Mouse (Mus musculus) MEL (cell line): ENCODE measurements around the gene Cpox. TPM values are rescaled to one million over a fixed set of nuclear protein-coding genes. Genes with fewer than 3 reads are reported as not detected.

Source experiments
- DNase-seq: peaks from one replicate; pipeline ENCODE4 v3.0.0; 2011; ENCODE audit warnings: low read depth, low spot score
- H3K27ac ChIP-seq: 2 replicates; pipeline ENCODE4 v1.5.1; 2012; ENCODE audit warnings: low read depth, mild to moderate bottlenecking, control low read depth, low read length, moderate library complexity; ENCODE audit not compliant: control insufficient read depth
- H3K27me3 ChIP-seq, 2 experiments: fragments of 150-350 bp in 1 of 2; sonication (generic) in 1 of 2; 2 replicates each; pipeline ENCODE4 v1.6.1; 2012; ENCODE audit warnings: low read length in 2 of 2, mild to moderate bottlenecking in 2 of 2, improper control_type of control experiment in 1 of 2, moderate library complexity in 1 of 2; ENCODE audit not compliant: insufficient read depth in 2 of 2, control insufficient read depth in 1 of 2
- H3K36me3 ChIP-seq, 2 experiments: 2 replicates each; pipeline ENCODE4 v1.6.1; 2012 to 2014; ENCODE audit warnings: low read length in 2 of 2, improper control_type of control experiment in 1 of 2, inconsistent platforms in 1 of 2, mild to moderate bottlenecking in 1 of 2; ENCODE audit not compliant: insufficient read depth in 2 of 2, control insufficient read depth in 1 of 2
- H3K4me1 ChIP-seq, 2 experiments: fragments of 150-350 bp in 1 of 2; sonication (generic) in 1 of 2; 2 replicates each; pipeline ENCODE4 v1.6.1; 2012; ENCODE audit warnings: low read length in 2 of 2, improper control_type of control experiment in 1 of 2, mild to moderate bottlenecking in 1 of 2; ENCODE audit not compliant: insufficient read depth in 2 of 2, control insufficient read depth in 1 of 2
- H3K4me3 ChIP-seq, 2 experiments: fragments of 150-350 bp in 1 of 2; sonication (generic) in 1 of 2; 2 replicates each; pipeline ENCODE4 v1.5.1; 2012; ENCODE audit warnings: low read depth in 2 of 2, low read length in 2 of 2, mild to moderate bottlenecking in 2 of 2, moderate library complexity in 2 of 2, control low read depth in 1 of 2, improper control_type of control experiment in 1 of 2; ENCODE audit not compliant: control insufficient read depth in 1 of 2, insufficient read depth in 1 of 2
- H3K79me2 ChIP-seq: 2 replicates; pipeline ENCODE4 v1.6.1; 2012; ENCODE audit warnings: mild to moderate bottlenecking, low read length, moderate library complexity; ENCODE audit not compliant: control insufficient read depth, poor library complexity, insufficient read depth
- H3K9ac ChIP-seq: 2 replicates; pipeline ENCODE4 v1.6.1; 2012; ENCODE audit warnings: low read depth, mild to moderate bottlenecking, control low read depth, low read length, moderate library complexity; ENCODE audit not compliant: control insufficient read depth, poor library complexity, severe bottlenecking
- H3K9me3 ChIP-seq: fragments of 150-350 bp; sonication (generic); replicated peaks from 2 replicates; pipeline ENCODE4 v1.6.1; 2012; ENCODE audit warnings: mild to moderate bottlenecking, low read length, improper control_type of control experiment, moderate library complexity; ENCODE audit not compliant: insufficient read depth
- CHD2 ChIP-seq: IDR thresholded peaks from 2 replicates; pipeline ENCODE4 v1.6.1; 2011; ENCODE audit warnings: low read length, improper control_type of control experiment
- E2F4 ChIP-seq: IDR thresholded peaks from 2 replicates; pipeline ENCODE4 v1.6.1; 2011; ENCODE audit warnings: low read depth, low read length, improper control_type of control experiment, borderline replicate concordance
- ELF1 ChIP-seq: IDR thresholded peaks from 2 replicates; pipeline ENCODE4 v1.6.1; 2014; ENCODE audit warnings: low read depth, mild to moderate bottlenecking, inconsistent platforms, low read length, improper control_type of control experiment, moderate library complexity
- EP300 ChIP-seq, 2 experiments: IDR thresholded peaks; 2 replicates each; pipeline ENCODE4 v1.6.1; 2011; ENCODE audit warnings: improper control_type of control experiment in 2 of 2, low read length in 2 of 2, low read depth in 1 of 2, mild to moderate bottlenecking in 1 of 2
- GABPA ChIP-seq: IDR thresholded peaks from 2 replicates; pipeline ENCODE4 v1.6.1; 2012; ENCODE audit warnings: low read depth, mild to moderate bottlenecking, inconsistent platforms, low read length, improper control_type of control experiment, moderate library complexity
- HCFC1 ChIP-seq: IDR thresholded peaks from 2 replicates; pipeline ENCODE4 v1.6.1; 2012; ENCODE audit warnings: low read depth, mild to moderate bottlenecking, inconsistent platforms, low read length, improper control_type of control experiment, moderate library complexity
- MAX ChIP-seq: IDR thresholded peaks from 2 replicates; pipeline ENCODE4 v1.6.1; 2011; ENCODE audit warnings: low read length, improper control_type of control experiment
- MXI1 ChIP-seq: IDR thresholded peaks from 2 replicates; pipeline ENCODE4 v1.6.1; 2011; ENCODE audit warnings: mild to moderate bottlenecking, low read depth, low read length, improper control_type of control experiment
- MYB ChIP-seq: IDR thresholded peaks from 2 replicates; pipeline ENCODE4 v1.6.1; 2011; ENCODE audit warnings: mild to moderate bottlenecking, low read depth, low read length, improper control_type of control experiment
- NELFE ChIP-seq: IDR thresholded peaks from 2 replicates; pipeline ENCODE4 v1.6.1; 2011; ENCODE audit warnings: low read depth, low read length, improper control_type of control experiment
- NRF1 ChIP-seq: IDR thresholded peaks from 2 replicates; pipeline ENCODE4 v1.6.1; 2014; ENCODE audit warnings: low read depth, mild to moderate bottlenecking, inconsistent platforms, low read length, improper control_type of control experiment, moderate library complexity; ENCODE audit not compliant: poor library complexity, insufficient read depth, severe bottlenecking
- POLR2A ChIP-seq, 2 experiments: IDR thresholded peaks; 2 replicates each; pipeline ENCODE4 v1.6.1; 2011 to 2012; ENCODE audit warnings: low read length in 2 of 2, mild to moderate bottlenecking in 2 of 2, control low read depth in 1 of 2, improper control_type of control experiment in 1 of 2, low read depth in 1 of 2, moderate library complexity in 1 of 2; ENCODE audit not compliant: control insufficient read depth in 1 of 2, insufficient read depth in 1 of 2, poor library complexity in 1 of 2
- RAD21 ChIP-seq: IDR thresholded peaks from 2 replicates; pipeline ENCODE4 v1.6.1; 2011; ENCODE audit warnings: mild to moderate bottlenecking, low read depth, low read length, improper control_type of control experiment
- TAL1 ChIP-seq: IDR thresholded peaks from 2 replicates; pipeline ENCODE4 v1.6.1; 2012; ENCODE audit warnings: mild to moderate bottlenecking, inconsistent platforms, low read length, moderate library complexity, mixed read lengths
- TBP ChIP-seq: IDR thresholded peaks from 2 replicates; pipeline ENCODE4 v1.8.0; 2011; ENCODE audit warnings: low read depth, low read length, improper control_type of control experiment
- USF2 ChIP-seq, 2 experiments: IDR thresholded peaks; 2 replicates each; pipeline ENCODE4 v1.6.1; 2011 to 2012; ENCODE audit warnings: improper control_type of control experiment in 2 of 2, low read length in 2 of 2, borderline replicate concordance in 1 of 2, inconsistent platforms in 1 of 2, low read depth in 1 of 2, mild to moderate bottlenecking in 1 of 2; ENCODE audit not compliant: insufficient read depth in 1 of 2
- ZKSCAN1 ChIP-seq: IDR thresholded peaks from 2 replicates; pipeline ENCODE4 v1.6.1; 2012; ENCODE audit warnings: low read depth, mild to moderate bottlenecking, inconsistent platforms, low read length, improper control_type of control experiment, moderate library complexity
- ZMIZ1 ChIP-seq: IDR thresholded peaks from 2 replicates; pipeline ENCODE4 v1.6.1; 2012; ENCODE audit warnings: low read depth, mild to moderate bottlenecking, inconsistent platforms, low read length, improper control_type of control experiment, moderate library complexity
- polyA plus RNA-seq, 2 experiments: library from polyadenylated mRNA; stranded (reverse) in 1 of 2; unstranded in 1 of 2; fragments of >175 nt in 1 of 2; fragments of >200 nt in 1 of 2; gene quantifications; 2 replicates each; pipeline versions ENCODE4 v1.2.1 to v1.2.4; 2012; ENCODE audit warnings: low replicate concordance in 2 of 2, low read depth in 1 of 2; ENCODE audit not compliant: insufficient read length in 2 of 2, insufficient read depth in 1 of 2, missing spikeins in 1 of 2
- total RNA-seq: library from RNA; depleted of rRNA; stranded (reverse); fragments of 300-350 nt; gene quantifications from 2 replicates; pipeline ENCODE4 v1.2.3, GENCODE M21; 2012

Cpox gene
- total and polyA plus RNA-seq, 3 experiments: 110 to 421 (median 159) TPM

DNA sequence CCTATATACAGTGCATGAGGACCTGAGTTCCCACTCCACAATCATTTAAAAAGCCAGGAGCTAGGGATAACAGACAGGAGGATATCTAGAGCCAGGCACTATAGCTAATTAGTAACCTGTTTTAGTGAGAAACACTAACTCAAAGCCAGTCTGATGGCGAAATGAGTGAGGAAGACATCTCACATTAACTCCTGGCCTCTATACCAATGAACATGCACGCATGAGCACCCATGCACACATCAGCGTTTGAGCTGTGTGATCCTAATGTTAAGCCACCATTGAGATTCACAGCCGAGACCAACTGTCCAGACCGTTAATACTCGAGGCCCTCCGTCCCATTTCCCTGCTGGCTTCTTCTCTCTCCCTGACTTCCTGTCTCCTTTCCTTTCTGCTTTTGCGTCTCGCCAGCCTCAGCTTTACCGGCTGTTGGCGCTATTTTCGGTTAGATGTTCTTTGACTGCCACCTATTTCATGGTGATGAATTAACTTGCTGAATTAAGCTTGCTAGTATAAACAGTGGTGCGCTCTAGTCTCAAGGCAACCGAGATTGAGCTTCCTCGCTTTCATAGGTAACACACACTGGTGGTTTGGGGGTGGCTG, 3.8 kb downstream of the Cpox start:
- no peak overlapping the region for H3K9ac ChIP-seq
- peaks cover 29 to 46% of the 10 kb centered on the region in 2 experiments for H3K36me3 ChIP-seq
- no peaks in the 10 kb centered on the region for H3K9me3 ChIP-seq
- no peak for DNase-seq
- peaks cover 8 to 11% of the 10 kb centered on the region in 2 experiments for H3K4me1 ChIP-seq
- TF ChIP-seq RAD21 (no peak), NRF1 (no peak), E2F4 (no peak), ZMIZ1 (no peak), MXI1 (no peak), POLR2A (IDR thresholded peaks at IDR 0.05; ENCODE audit: control insufficient read depth in 1 of 2, insufficient read depth in 1 of 2, low read depth in 1 of 2, low read length in 2 of 2, poor library complexity in 1 of 2) (no peak), NELFE (no peak), TBP (no peak), GABPA (no peak), HCFC1 (no peak), EP300 (IDR thresholded peaks at IDR 0.05; ENCODE audit: low read depth in 1 of 2, low read length in 2 of 2) (no peak), CHD2 (no peak), MYB (no peak), ELF1 (no peak)
- no peak overlapping the region for H3K27ac ChIP-seq
- H3K79me2 ChIP-seq: peaks cover 38% of the 10 kb centered on the region
- no peak overlapping the region; a peak in 1 of 4 replicates for H3K4me3 ChIP-seq
- no peaks in the 10 kb centered on the region for H3K27me3 ChIP-seq

DNA sequence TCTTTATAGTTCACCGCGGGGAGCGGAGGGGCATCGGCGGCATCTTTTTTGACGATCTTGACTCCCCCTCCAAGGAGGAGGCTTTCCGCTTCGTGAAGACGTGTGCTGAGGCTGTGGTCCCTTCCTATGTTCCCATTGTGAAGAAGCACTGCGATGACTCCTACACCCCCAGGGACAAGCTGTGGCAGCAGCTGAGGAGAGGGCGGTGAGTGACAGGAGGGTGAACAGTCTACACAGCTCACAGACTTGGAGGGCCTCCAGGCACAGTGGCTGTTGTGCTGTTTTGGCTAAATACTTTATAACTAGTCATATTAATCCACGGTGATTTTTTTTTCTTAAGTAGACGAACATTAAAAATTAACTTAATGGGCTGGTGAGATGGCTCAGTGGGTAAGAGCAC, 5.2 kb downstream of the Cpox start:
- no peak overlapping the region for H3K9ac ChIP-seq
- peaks cover 37% of the 10 kb centered on the region for H3K79me2 ChIP-seq
- DNase-seq: no peak
- H3K36me3 ChIP-seq: peaks cover 28 to 53% of the 10 kb centered on the region in 2 experiments
- H3K27me3 ChIP-seq: no peaks in the 10 kb centered on the region
- H3K9me3 ChIP-seq: no peaks in the 10 kb centered on the region
- H3K27ac ChIP-seq: no peak overlapping the region
- TF ChIP-seq E2F4: no peak
- TF ChIP-seq POLR2A (IDR thresholded peaks at IDR 0.05; ENCODE audit: control insufficient read depth in 1 of 2, insufficient read depth in 1 of 2, low read depth in 1 of 2, low read length in 2 of 2, poor library complexity in 1 of 2): no peak
- TF ChIP-seq MYB: no peak
- no peak for TF ChIP-seq MAX
- TF ChIP-seq USF2 (IDR thresholded peaks at IDR 0.05; ENCODE audit: borderline replicate concordance in 1 of 2, insufficient read depth in 1 of 2, low read depth in 1 of 2, low read length in 2 of 2): no peak
- no peak for TF ChIP-seq TAL1
- no peak for TF ChIP-seq ZKSCAN1
- no peak for TF ChIP-seq GABPA
- H3K4me3 ChIP-seq: no peak overlapping the region
- peaks cover 7 to 11% of the 10 kb centered on the region in 2 experiments for H3K4me1 ChIP-seq
